Mouse (Mus musculus) E14TG2a.4 (cell line): ENCODE results near the gene Elp5.

Experiments used
- CTCF ChIP-seq: conservative IDR thresholded peaks from 2 replicates; pipeline ENCODE4 v1.5.1; 2014; ENCODE audit warnings: low read length
- NANOG ChIP-seq: IDR thresholded peaks from 2 replicates; pipeline ENCODE4 v1.6.1; 2014; ENCODE audit warnings: borderline replicate concordance, low read length, mixed read lengths

- peak; percentile 83 for TF ChIP-seq CTCF
- no peak for TF ChIP-seq NANOG
These were observed 19.5 kb upstream of the Elp5 start for GRCm38 (mm10) chr11:70001865-70002264.
